Mouse (Mus musculus) testis, adult 2 months (tissue): ENCODE measurements around the gene Heatr4. TPM values are rescaled to one million over a fixed set of nuclear protein-coding genes. Genes with fewer than 3 reads are reported as not detected.
"Not testable (repeated sequence)": the region's sequence is repeated elsewhere in the genome, so short reads cannot be mapped to it uniquely, and the experiment has no call there.

Experiments used
- H3K27ac ChIP-seq: fragments of 200-500 bp; 2 replicates; pipeline ENCODE4 v1.5.1; 2012; ENCODE audit warnings: low read depth, low read length; ENCODE audit not compliant: control insufficient read depth, insufficient read depth
- H3K27me3 ChIP-seq: fragments of 200-500 bp; 2 replicates; pipeline ENCODE4 v1.6.1; 2012; ENCODE audit warnings: mild to moderate bottlenecking, low read length, moderate library complexity; ENCODE audit not compliant: control insufficient read depth, insufficient read depth
- H3K36me3 ChIP-seq: fragments of 200-500 bp; 2 replicates; pipeline ENCODE4 v1.6.1; 2012; ENCODE audit warnings: mild to moderate bottlenecking, low read length; ENCODE audit not compliant: control insufficient read depth, insufficient read depth
- H3K4me1 ChIP-seq: fragments of 200-500 bp; 2 replicates; pipeline ENCODE4 v1.6.1; 2012; ENCODE audit warnings: low read length; ENCODE audit not compliant: control insufficient read depth, insufficient read depth
- H3K4me3 ChIP-seq: fragments of 200-500 bp; 2 replicates; pipeline ENCODE4 v1.5.1; 2012; ENCODE audit warnings: low read depth, mild to moderate bottlenecking, low read length, moderate library complexity, mixed read lengths; ENCODE audit not compliant: control insufficient read depth
- CTCF ChIP-seq: fragments of 200-500 bp; IDR thresholded peaks from 2 replicates; pipeline ENCODE4 v1.5.1; 2012; ENCODE audit warnings: low read depth, mild to moderate bottlenecking, inconsistent platforms, low read length, moderate library complexity; ENCODE audit not compliant: control insufficient read depth, insufficient read depth, insufficient replicate concordance
- POLR2A ChIP-seq: fragments of 200-500 bp; IDR thresholded peaks from 2 replicates; pipeline ENCODE4 v1.6.1; 2012; ENCODE audit warnings: low read depth, mild to moderate bottlenecking, inconsistent platforms, low read length, moderate library complexity; ENCODE audit not compliant: control insufficient read depth
- polyA plus RNA-seq: library from polyadenylated mRNA; depleted of rRNA; stranded (reverse); fragments of >200 nt; gene quantifications from 2 replicates; pipeline ENCODE4 v1.2.3, GENCODE M21; 2012

Gene Heatr4
- polyA plus RNA-seq, 1 experiment, result 33.7 TPM

- Histone ChIP-seq H3K27ac (no peak overlapping the region), H3K4me3 (no peak overlapping the region), H3K27me3 (no peaks in the 10 kb centered on the region), H3K36me3 (no peaks in the 10 kb centered on the region), H3K4me1 (peaks cover 2% of the 10 kb centered on the region)
- TF ChIP-seq POLR2A (no peak), CTCF (no peak)
These were observed 24.1 kb upstream of the Heatr4 start for GRCm38 (mm10) chr12:84008729-84009128.

GRCm38 (mm10) chr12:84008251-84008650, 23.6 kb upstream of the Heatr4 start:
- H3K4me3 ChIP-seq, result no peak overlapping the region
- H3K4me1 ChIP-seq, result peaks cover 2% of the 10 kb centered on the region
- H3K27me3 ChIP-seq, result no peaks in the 10 kb centered on the region
- TF ChIP-seq CTCF (no peak), POLR2A (no peak)
- H3K36me3 ChIP-seq, result no peaks in the 10 kb centered on the region
- no peak overlapping the region for H3K27ac ChIP-seq

GRCm38 (mm10) chr12:84003866-84004265, 19.2 kb upstream of the Heatr4 start:
- Histone ChIP-seq H3K27ac (no peak overlapping the region), H3K27me3 (no peaks in the 10 kb centered on the region)
- TF ChIP-seq CTCF (no peak), POLR2A (no peak)

GRCm38 (mm10) chr12:84000418-84000817, 15.8 kb upstream of the Heatr4 start:
- Histone ChIP-seq H3K4me1 (no peaks in the 10 kb centered on the region), H3K27me3 (no peaks in the 10 kb centered on the region), H3K27ac (no peak overlapping the region), H3K36me3 (no peaks in the 10 kb centered on the region), H3K4me3 (no peak overlapping the region)
- TF ChIP-seq POLR2A, result no peak
- no peak for TF ChIP-seq CTCF

More at GRCm38 (mm10) chr12:84003866-84004265, 19.2 kb upstream of the Heatr4 start:
- H3K36me3 ChIP-seq, result no peaks in the 10 kb centered on the region
- H3K4me3 ChIP-seq, result no peak overlapping the region
- H3K4me1 ChIP-seq, result no peaks in the 10 kb centered on the region

- H3K27ac ChIP-seq, H3K27me3 ChIP-seq, H3K4me3 ChIP-seq, H3K4me1 ChIP-seq, H3K36me3 ChIP-seq: not testable (repeated sequence)
These were observed 14.6 kb upstream of the Heatr4 start for GRCm38 (mm10) chr12:83999237-83999636.

GRCm38 (mm10) chr12:83998341-83999107, 13.9 kb upstream of the Heatr4 start:
- H3K4me3 ChIP-seq, result no peak overlapping the region
- TF ChIP-seq POLR2A (no peak), CTCF (no peak)
- no peaks in the 10 kb centered on the region for H3K27me3 ChIP-seq
- H3K36me3 ChIP-seq, result no peaks in the 10 kb centered on the region
- no peaks in the 10 kb centered on the region for H3K4me1 ChIP-seq
- no peak overlapping the region for H3K27ac ChIP-seq

- no peaks in the 10 kb centered on the region for H3K27me3 ChIP-seq
- TF ChIP-seq CTCF (no peak), POLR2A (no peak)
- H3K36me3 ChIP-seq, result no peaks in the 10 kb centered on the region
These were observed 12.6 kb upstream of the Heatr4 start for GRCm38 (mm10) chr12:83997221-83997620.

GRCm38 (mm10) chr12:83989378-83989777, 4.7 kb upstream of the Heatr4 start:
- Histone ChIP-seq H3K4me3 (no peak overlapping the region), H3K36me3 (no peaks in the 10 kb centered on the region), H3K27ac (no peak overlapping the region), H3K4me1 (peaks cover 6% of the 10 kb centered on the region), H3K27me3 (no peaks in the 10 kb centered on the region)
- no peak for TF ChIP-seq POLR2A
- TF ChIP-seq CTCF, result no peak

More at GRCm38 (mm10) chr12:83997221-83997620, 12.6 kb upstream of the Heatr4 start:
- no peak overlapping the region for H3K4me3 ChIP-seq
- no peak overlapping the region for H3K27ac ChIP-seq
- H3K4me1 ChIP-seq, result no peaks in the 10 kb centered on the region
